Mouse (Mus musculus): ENCODE data around the gene Maml2.
"Not testable (repeated sequence)": the region's sequence is repeated elsewhere in the genome, so short reads cannot be mapped to it uniquely, and the experiment has no call there.

Maml2 gene

GRCm38 (mm10) chr9:13679696-13680095 is 381.9 kb downstream of the Maml2 start:
- DNase-seq (ENCODE audit: low spot score), result no peak

- DNase-seq (ENCODE audit: low spot score), result no peak
These were observed 383.4 kb downstream of the Maml2 start for GRCm38 (mm10) chr9:13681147-13681546.

- no peak for DNase-seq (ENCODE audit: low spot score)
These were observed 383.9 kb downstream of the Maml2 start for GRCm38 (mm10) chr9:13681581-13682038.

- no peak for DNase-seq (ENCODE audit: low spot score)
These were observed 386.7 kb downstream of the Maml2 start for GRCm38 (mm10) chr9:13684327-13684934.

- DNase-seq (ENCODE audit: low spot score), result peak; percentile 52
These were observed 389.4 kb downstream of the Maml2 start for GRCm38 (mm10) chr9:13686977-13687659.

GRCm38 (mm10) chr9:13688997-13689396 is 391.2 kb downstream of the Maml2 start:
- no peak for DNase-seq (ENCODE audit: low spot score)

- DNase-seq (ENCODE audit: low spot score), result no peak
These were observed 392.6 kb downstream of the Maml2 start for GRCm38 (mm10) chr9:13690321-13690720.

GRCm38 (mm10) chr9:13693693-13694284 is 396.0 kb downstream of the Maml2 start:
- no peak for DNase-seq (ENCODE audit: low spot score)

GRCm38 (mm10) chr9:13694293-13694692 is 396.5 kb downstream of the Maml2 start:
- DNase-seq (ENCODE audit: low spot score), result no peak

- DNase-seq (ENCODE audit: low spot score), result no peak
These were observed 399.5 kb downstream of the Maml2 start for GRCm38 (mm10) chr9:13697041-13697811.

- DNase-seq (ENCODE audit: low spot score), result no peak
These were observed 400.1 kb downstream of the Maml2 start for GRCm38 (mm10) chr9:13697869-13698268.

GRCm38 (mm10) chr9:13699061-13699780 is 401.5 kb downstream of the Maml2 start:
- DNase-seq (ENCODE audit: low spot score), result no peak

GRCm38 (mm10) chr9:13699781-13700116 is 402.0 kb downstream of the Maml2 start:
- no peak for DNase-seq (ENCODE audit: low spot score)

- DNase-seq (ENCODE audit: low spot score), result no peak
These were observed 404.0 kb downstream of the Maml2 start for GRCm38 (mm10) chr9:13701773-13702172.

GRCm38 (mm10) chr9:13703100-13703499 is 405.3 kb downstream of the Maml2 start:
- no peak for DNase-seq (ENCODE audit: low spot score)

- no peak for DNase-seq (ENCODE audit: low spot score)
These were observed 407.2 kb downstream of the Maml2 start for GRCm38 (mm10) chr9:13704917-13705316.

GRCm38 (mm10) chr9:13707066-13707555 is 409.4 kb downstream of the Maml2 start:
- no peak for DNase-seq (ENCODE audit: low spot score)

- no peak for DNase-seq (ENCODE audit: low spot score)
These were observed 411.7 kb downstream of the Maml2 start for GRCm38 (mm10) chr9:13709436-13709835.

GRCm38 (mm10) chr9:13715891-13716290 is 418.1 kb downstream of the Maml2 start:
- not testable (repeated sequence) for DNase-seq (ENCODE audit: low spot score)

- DNase-seq (ENCODE audit: low spot score), result peak; percentile 71
These were observed 418.8 kb downstream of the Maml2 start for GRCm38 (mm10) chr9:13716316-13717099.

- no peak for DNase-seq (ENCODE audit: low spot score)
These were observed 450.6 kb downstream of the Maml2 start, which contains the start of gene Mtmr2 for GRCm38 (mm10) chr9:13748404-13748797. Mtmr2 (plus strand) TSS chr9:13748410.
